Mouse (Mus musculus) forebrain, embryonic 13.5 days (tissue): ENCODE measurements at regions not wholly inside any gene's neighbourhood (a gene's known extent, or its start where the extent isn't known, plus 50 kb on each side); places are given as distances from the start of the nearest gene placed in this dataset.

Experiments used
- ATAC-seq: fragments of 200-750 bp; cut with Nextera tagmentation; 2 replicates; pipeline ENCODE4 v1.8.0; 2017
- H3K27ac ChIP-seq: fragments of 300-500 bp; sonication (generic); 2 replicates; pipeline ENCODE4 v1.5.1; 2015; ENCODE audit warnings: inconsistent platforms, mild to moderate bottlenecking, moderate library complexity
- H3K27me3 ChIP-seq: fragments of 300-500 bp; sonication (generic); 2 replicates; pipeline ENCODE4 v1.6.1; 2015; ENCODE audit warnings: mild to moderate bottlenecking, inconsistent platforms
- H3K36me3 ChIP-seq: fragments of 300-500 bp; sonication (generic); 2 replicates; pipeline ENCODE4 v1.6.1; 2015; ENCODE audit warnings: mild to moderate bottlenecking, inconsistent platforms; ENCODE audit not compliant: poor library complexity, severe bottlenecking
- H3K4me1 ChIP-seq: fragments of 300-500 bp; sonication (generic); 2 replicates; pipeline ENCODE4 v1.6.1; 2015; ENCODE audit warnings: inconsistent platforms
- H3K4me2 ChIP-seq: fragments of 300-500 bp; sonication (generic); 2 replicates; pipeline ENCODE4 v1.6.1; 2015; ENCODE audit warnings: inconsistent platforms, mild to moderate bottlenecking, moderate library complexity
- H3K4me3 ChIP-seq: fragments of 300-500 bp; sonication (generic); 2 replicates; pipeline ENCODE4 v1.5.1; 2015; ENCODE audit warnings: mild to moderate bottlenecking, inconsistent platforms
- H3K9ac ChIP-seq: fragments of 300-500 bp; sonication (generic); 2 replicates; pipeline ENCODE4 v1.6.1; 2015; ENCODE audit warnings: mild to moderate bottlenecking, inconsistent platforms
- H3K9me3 ChIP-seq: fragments of 300-500 bp; sonication (generic); replicated peaks from 2 replicates; pipeline ENCODE4 v1.6.1; 2016; ENCODE audit warnings: inconsistent platforms
- WGBS: fragments of 180-500 bp; shearing (Covaris S2); methylation state at CpG from one replicate; pipeline ENCODE4 v1.1.7; 2015; 5-methylcytosine and 5-hydroxymethylcytosine counted together

DNA sequence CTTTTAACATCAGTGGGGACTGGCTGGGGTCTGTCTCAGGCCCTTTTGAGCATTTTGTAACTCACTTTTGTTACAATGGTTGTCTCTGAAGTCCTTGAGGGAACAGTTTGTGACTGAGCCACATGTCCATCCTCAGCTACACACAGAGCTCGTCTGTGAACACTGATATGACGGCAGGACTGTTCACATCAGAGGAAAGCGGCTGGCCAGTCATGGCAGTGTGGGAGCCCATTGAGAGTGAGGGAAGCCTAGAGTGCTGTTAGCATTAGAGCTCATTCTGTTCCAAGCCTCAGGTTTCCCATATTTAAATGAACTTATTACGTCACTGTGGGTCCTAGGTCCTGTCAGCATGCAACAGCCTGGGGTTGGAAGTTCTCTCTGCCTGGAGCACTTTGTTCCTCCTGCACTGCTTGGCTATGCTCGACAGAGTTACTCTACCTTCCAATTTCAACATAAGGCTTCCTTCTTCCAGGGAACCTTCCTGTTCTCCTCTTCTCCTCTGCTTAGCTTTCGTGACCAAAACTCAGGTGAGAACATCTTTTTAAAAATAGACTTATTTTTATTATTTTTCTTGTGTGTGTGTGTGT lies 217.5 kb downstream of the Mex3b start:
- Histone ChIP-seq H3K4me3 (no peak overlapping the region), H3K36me3 (no peaks in the 10 kb centered on the region), H3K9me3 (no peaks in the 10 kb centered on the region), H3K27me3 (no peaks in the 10 kb centered on the region), H3K27ac (no peak overlapping the region), H3K9ac (no peak overlapping the region), H3K4me1 (peaks cover 22% of the 10 kb centered on the region), H3K4me2 (no peak overlapping the region)
- ATAC-seq: no peak
- 71% methylated on average over 6 of the region's 6 CpGs for WGBS

DNA sequence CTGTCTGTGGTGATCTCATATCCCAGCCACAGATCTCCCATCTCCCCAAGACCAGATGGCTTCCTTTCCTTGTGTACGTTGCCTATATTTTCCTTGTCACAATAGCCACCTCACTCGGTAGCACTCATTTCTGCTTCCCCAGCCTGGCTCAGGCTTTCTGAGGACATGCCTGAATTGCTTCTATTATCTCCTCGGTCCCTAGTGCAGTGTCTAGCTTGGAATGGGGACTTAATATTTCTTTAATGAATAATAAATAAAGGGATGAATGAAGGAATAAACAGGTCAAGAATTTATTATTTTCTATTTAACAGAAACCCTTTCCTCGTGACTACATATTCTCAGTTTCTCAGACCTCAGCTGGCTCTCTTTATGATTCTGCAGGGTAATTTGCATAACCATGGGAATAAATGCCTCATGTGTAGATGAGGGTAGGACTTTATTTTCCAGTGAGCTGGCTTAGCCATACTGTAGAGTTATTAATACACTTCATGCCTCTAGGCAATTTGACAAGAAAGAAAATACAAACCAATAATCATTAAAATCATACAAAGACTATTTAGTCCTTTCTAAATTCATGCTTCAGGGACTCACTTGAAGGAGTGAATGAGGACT lies 218.5 kb downstream of the Mex3b start:
- H3K27me3 ChIP-seq: no peaks in the 10 kb centered on the region
- no peak overlapping the region for H3K4me3 ChIP-seq
- H3K27ac ChIP-seq: no peak overlapping the region
- H3K4me1 ChIP-seq: peaks cover 24% of the 10 kb centered on the region
- no peaks in the 10 kb centered on the region for H3K9me3 ChIP-seq
- H3K4me2 ChIP-seq: no peak overlapping the region
- H3K36me3 ChIP-seq: no peaks in the 10 kb centered on the region
- 30% methylated on average over 4 of the region's 4 CpGs for WGBS
- ATAC-seq: peak; percentile 69
- no peak overlapping the region for H3K9ac ChIP-seq

GRCm38 (mm10) chr7:83087408-83087807 lies 220.3 kb downstream of the Mex3b start:
- Histone ChIP-seq H3K9me3 (no peaks in the 10 kb centered on the region), H3K9ac (no peak overlapping the region)
- ATAC-seq: no peak

GRCm38 (mm10) chr7:83088125-83088524 lies 221.0 kb downstream of the Mex3b start:
- no peaks in the 10 kb centered on the region for H3K27me3 ChIP-seq
- H3K27ac ChIP-seq: no peak overlapping the region
- no peak for ATAC-seq
- no peak overlapping the region for H3K4me3 ChIP-seq
- no peaks in the 10 kb centered on the region for H3K9me3 ChIP-seq
- H3K9ac ChIP-seq: no peak overlapping the region
- WGBS: 21% methylated on average over 4 of the region's 4 CpGs
- H3K4me1 ChIP-seq: peaks cover 24% of the 10 kb centered on the region
- H3K4me2 ChIP-seq: no peak overlapping the region
- no peaks in the 10 kb centered on the region for H3K36me3 ChIP-seq

More at GRCm38 (mm10) chr7:83087408-83087807, 220.3 kb downstream of the Mex3b start:
- Histone ChIP-seq H3K27ac (no peak overlapping the region), H3K36me3 (no peaks in the 10 kb centered on the region), H3K4me2 (no peak overlapping the region), H3K27me3 (no peaks in the 10 kb centered on the region), H3K4me1 (peaks cover 24% of the 10 kb centered on the region), H3K4me3 (no peak overlapping the region)
- WGBS: 83% methylated on average over 4 of the region's 4 CpGs

DNA sequence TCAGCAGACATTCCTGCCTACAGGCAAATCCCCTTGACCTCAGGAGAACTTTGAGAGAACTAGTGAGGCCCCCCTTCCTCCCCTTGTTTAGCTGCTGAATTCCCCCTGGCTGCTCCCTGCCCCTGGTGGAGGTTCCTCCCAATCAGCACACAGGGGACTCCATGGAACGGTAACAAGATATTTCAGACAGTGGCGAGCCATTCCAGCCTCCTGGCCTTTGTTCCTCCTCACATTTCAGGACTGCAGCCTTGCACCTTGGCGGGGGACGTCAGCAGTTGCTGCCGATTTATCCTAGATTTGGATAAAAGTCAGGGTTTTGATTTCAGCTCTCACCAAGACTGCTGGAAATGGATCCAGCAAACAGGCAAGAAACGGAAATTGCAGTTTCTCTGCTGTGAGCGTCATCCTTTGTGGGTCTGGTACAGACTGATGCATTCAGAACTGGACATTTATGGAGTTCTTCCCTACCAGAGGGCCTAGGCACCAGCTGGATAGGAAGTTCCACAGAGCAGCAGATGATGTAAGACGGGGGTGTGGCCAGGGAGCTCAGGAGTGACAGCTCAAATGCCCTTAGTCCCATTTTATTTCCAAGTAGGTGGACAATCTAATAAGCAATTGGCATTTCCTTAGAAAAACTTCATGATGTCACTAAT lies 222.3 kb downstream of the Mex3b start:
- Histone ChIP-seq H3K9ac (no peak overlapping the region), H3K4me2 (no peak overlapping the region), H3K4me3 (no peak overlapping the region), H3K36me3 (no peaks in the 10 kb centered on the region), H3K27me3 (no peaks in the 10 kb centered on the region), H3K27ac (no peak overlapping the region), H3K4me1 (peaks cover 24% of the 10 kb centered on the region), H3K9me3 (no peaks in the 10 kb centered on the region)
- WGBS: 33% methylated on average over 8 of the region's 8 CpGs
- no peak for ATAC-seq

- Histone ChIP-seq H3K27me3 (no peaks in the 10 kb centered on the region), H3K4me1 (peaks cover 8% of the 10 kb centered on the region), H3K4me3 (no peak overlapping the region), H3K36me3 (no peaks in the 10 kb centered on the region), H3K27ac (no peak overlapping the region), H3K4me2 (no peak overlapping the region), H3K9ac (no peak overlapping the region), H3K9me3 (no peaks in the 10 kb centered on the region)
- no peak for ATAC-seq
- 54% methylated on average over 8 of the region's 8 CpGs for WGBS
These were observed 226.8 kb downstream of the Mex3b start for GRCm38 (mm10) chr7:83093923-83094355.

GRCm38 (mm10) chr7:83094899-83095298 lies 227.8 kb downstream of the Mex3b start:
- Histone ChIP-seq H3K4me1 (no peaks in the 10 kb centered on the region), H3K27ac (no peak overlapping the region), H3K4me3 (no peak overlapping the region), H3K4me2 (no peak overlapping the region), H3K27me3 (no peaks in the 10 kb centered on the region), H3K36me3 (no peaks in the 10 kb centered on the region), H3K9me3 (no peaks in the 10 kb centered on the region), H3K9ac (no peak overlapping the region)
- ATAC-seq: no peak
- WGBS: 67% methylated on average over 3 of the region's 3 CpGs

GRCm38 (mm10) chr7:83095593-83095992 lies 228.5 kb downstream of the Mex3b start:
- Histone ChIP-seq H3K4me1 (no peaks in the 10 kb centered on the region), H3K4me3 (no peak overlapping the region), H3K36me3 (no peaks in the 10 kb centered on the region), H3K9me3 (no peaks in the 10 kb centered on the region), H3K27ac (no peak overlapping the region), H3K9ac (no peak overlapping the region), H3K4me2 (no peak overlapping the region), H3K27me3 (no peaks in the 10 kb centered on the region)
- ATAC-seq: no peak
- WGBS: 84% methylated on average over 3 of the region's 3 CpGs

DNA sequence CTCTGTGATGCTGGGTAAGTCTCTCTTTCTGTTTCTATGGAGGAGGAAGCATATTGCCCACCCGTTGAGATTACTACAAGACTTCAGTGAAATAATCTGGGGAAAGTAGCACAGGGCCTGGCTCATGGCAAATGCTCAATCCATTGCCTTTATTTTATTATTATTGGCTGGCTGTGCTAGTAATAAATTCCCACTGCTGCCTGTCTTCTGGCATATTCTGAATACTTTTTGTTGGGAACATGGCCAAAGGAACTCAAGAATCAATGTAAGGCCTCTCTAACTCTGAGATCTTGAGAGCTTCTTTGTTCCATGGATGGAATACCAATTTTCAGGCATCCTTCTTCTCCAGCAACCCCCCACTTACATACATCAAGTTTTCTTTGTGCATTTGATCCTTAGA lies 237.3 kb downstream of the Mex3b start:
- H3K4me2 ChIP-seq: no peak overlapping the region

DNA sequence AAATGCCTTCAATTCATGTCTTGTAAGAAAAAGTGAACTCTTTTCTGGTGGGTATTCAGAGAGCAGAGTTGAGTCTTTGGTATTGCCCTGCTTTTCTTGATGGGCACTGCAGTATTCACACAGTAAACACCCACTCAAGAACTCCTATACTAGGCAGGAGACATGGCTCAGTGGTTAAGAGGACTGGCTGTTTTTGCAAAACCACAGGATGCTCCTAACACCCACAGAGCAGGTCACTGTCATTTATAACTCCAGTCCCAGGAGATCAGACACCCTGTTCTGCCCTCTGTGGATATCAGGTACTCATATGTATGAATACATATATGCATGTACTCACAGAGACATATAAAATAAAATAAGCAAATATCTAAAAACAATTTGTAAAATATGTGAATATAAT lies 238.5 kb downstream of the Mex3b start:
- no peaks in the 10 kb centered on the region for H3K9me3 ChIP-seq

More for the DNA sequence above, 237.3 kb downstream of the Mex3b start:
- Histone ChIP-seq H3K4me1 (no peaks in the 10 kb centered on the region), H3K36me3 (no peaks in the 10 kb centered on the region), H3K9me3 (no peaks in the 10 kb centered on the region), H3K27me3 (no peaks in the 10 kb centered on the region), H3K9ac (no peak overlapping the region), H3K4me3 (no peak overlapping the region), H3K27ac (no peak overlapping the region)
- no peak for ATAC-seq
- WGBS: 88% methylated on average over 1 of the region's 1 CpGs

DNA sequence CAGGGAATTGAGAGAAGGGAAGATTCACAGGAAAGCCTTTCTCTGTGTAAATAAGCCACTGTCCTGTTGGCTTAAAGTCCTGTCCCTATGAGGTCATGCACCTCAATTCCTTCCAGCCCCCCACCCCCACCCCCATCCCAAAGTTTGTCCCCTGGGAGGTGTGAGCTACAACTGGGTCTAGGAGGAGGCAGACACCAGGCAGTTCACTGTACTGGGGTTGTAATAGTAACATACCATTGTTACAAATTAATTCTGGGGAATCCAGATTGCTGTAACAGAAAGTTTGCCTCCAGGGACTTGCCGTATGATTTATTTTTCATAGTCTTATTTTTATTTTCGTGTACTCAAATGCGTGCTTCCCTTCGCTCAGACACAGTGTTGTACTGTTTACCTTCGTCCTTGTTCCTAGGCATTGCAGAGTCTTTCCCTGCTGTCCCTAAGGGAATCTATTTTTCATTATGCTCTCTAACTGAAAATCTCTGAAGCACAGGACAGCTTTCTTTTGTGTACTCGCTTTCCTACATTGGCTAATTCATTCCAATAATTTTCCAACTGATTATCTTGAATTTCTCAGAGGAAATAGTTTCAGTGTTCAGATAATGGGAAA lies 244.2 kb downstream of the Mex3b start:
- H3K9me3 ChIP-seq: no peaks in the 10 kb centered on the region
- no peak overlapping the region for H3K27ac ChIP-seq
- no peaks in the 10 kb centered on the region for H3K27me3 ChIP-seq
- no peak for ATAC-seq
- 80% methylated on average over 6 of the region's 6 CpGs for WGBS
- no peak overlapping the region for H3K9ac ChIP-seq
- H3K36me3 ChIP-seq: no peaks in the 10 kb centered on the region
- no peak overlapping the region for H3K4me3 ChIP-seq
- no peaks in the 10 kb centered on the region for H3K4me1 ChIP-seq
- no peak overlapping the region for H3K4me2 ChIP-seq

More for the DNA sequence above, 238.5 kb downstream of the Mex3b start:
- H3K4me2 ChIP-seq: no peak overlapping the region
- H3K27me3 ChIP-seq: no peaks in the 10 kb centered on the region
- no peaks in the 10 kb centered on the region for H3K36me3 ChIP-seq
- no peak overlapping the region for H3K4me3 ChIP-seq
- no peaks in the 10 kb centered on the region for H3K4me1 ChIP-seq
- H3K27ac ChIP-seq: no peak overlapping the region
- H3K9ac ChIP-seq: no peak overlapping the region
- ATAC-seq: no peak

GRCm38 (mm10) chr7:83116487-83116886 lies 249.4 kb downstream of the Mex3b start:
- no peak overlapping the region for H3K4me3 ChIP-seq
- H3K9ac ChIP-seq: no peak overlapping the region
- H3K27me3 ChIP-seq: no peaks in the 10 kb centered on the region
- H3K9me3 ChIP-seq: no peaks in the 10 kb centered on the region
- 96% methylated on average over 1 of the region's 1 CpGs for WGBS
- no peak overlapping the region for H3K27ac ChIP-seq
- H3K36me3 ChIP-seq: no peaks in the 10 kb centered on the region
- H3K4me2 ChIP-seq: no peak overlapping the region
- no peaks in the 10 kb centered on the region for H3K4me1 ChIP-seq
- no peak for ATAC-seq
